Mouse (Mus musculus): ENCODE measurements at regions not wholly inside any gene's neighbourhood (a gene's known extent, or its start where the extent isn't known, plus 50 kb on each side); places are given as distances from the start of the nearest gene placed in this dataset.

DNA sequence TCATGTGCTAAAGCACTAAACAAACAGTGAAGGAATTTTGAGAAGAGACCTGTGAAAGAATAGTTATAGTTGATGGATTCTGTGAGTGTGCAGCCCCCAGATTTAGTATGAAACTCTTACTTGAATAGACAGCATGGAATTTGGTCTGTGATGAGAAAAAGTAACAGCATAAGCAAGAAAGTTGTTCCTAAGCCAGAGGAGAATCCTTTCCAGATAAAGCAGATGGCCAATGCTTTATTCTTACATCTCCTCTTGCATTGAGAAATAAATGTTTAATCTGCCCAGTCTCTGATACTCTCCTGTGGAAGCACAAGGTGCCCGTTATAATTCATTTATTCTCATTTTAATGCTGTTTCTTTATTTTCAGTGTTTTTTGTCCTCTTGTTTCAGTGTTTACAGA, 263.5 kb downstream of the Tecrl start:
- no peak for DNase-seq

DNA sequence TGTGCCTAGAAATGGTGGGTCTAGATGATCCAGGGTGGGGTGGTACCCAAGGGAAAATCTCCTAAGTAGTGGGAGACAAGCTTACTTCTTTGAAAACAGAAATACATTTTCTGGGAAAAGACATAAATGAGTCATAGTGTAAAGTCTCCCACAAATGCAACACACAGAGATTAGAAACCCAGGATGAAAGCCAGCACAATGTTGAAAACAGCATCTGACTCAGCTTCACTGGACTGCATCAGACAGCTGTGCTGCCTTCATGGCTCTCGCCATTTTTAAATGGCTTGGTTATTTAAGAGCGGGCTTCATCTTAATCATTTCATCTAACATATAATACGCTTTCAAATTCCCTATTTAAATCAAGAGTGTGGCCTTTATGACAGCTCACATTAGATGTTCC, 300.2 kb downstream of the Tecrl start:
- no peak for DNase-seq

DNA sequence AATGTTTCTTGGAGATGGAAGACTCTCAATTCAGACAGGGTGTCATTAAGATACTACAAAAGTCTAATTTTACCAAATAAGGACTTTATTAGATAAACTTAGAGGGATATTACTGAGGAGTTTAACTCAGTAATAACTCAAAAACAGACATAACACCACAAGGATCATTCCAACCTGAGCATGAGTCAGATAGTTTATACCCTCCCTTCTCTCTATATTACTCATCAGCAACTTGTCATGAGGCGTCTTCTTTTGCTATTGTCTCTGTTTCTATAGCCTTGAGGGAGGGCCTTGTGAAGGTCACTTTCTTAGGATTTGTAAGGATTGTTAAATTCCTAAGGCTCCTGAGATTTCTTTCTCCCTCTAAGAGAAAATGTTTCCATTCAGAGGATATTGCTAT, 307.8 kb downstream of the Tecrl start:
- DNase-seq = no peak

DNA sequence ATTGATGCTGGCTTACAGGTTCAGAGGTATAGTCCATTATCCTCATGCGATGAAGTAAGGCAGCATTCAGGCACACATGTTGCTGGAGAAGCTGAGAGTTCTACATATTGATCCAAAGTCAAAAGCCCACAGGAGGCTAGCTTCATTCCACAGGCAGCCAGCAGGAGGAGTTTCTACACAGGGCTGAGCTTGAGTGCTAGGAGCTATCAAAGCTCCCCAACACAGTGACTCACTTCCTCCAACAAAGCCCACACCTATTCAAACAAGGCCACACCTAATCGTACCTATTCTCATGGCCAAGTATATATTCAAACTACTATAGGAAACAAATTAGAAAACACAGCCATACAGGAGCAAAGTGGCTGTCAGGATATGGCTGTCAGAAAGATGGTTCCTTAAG, 325.3 kb downstream of the Tecrl start:
- no peak for DNase-seq

DNA sequence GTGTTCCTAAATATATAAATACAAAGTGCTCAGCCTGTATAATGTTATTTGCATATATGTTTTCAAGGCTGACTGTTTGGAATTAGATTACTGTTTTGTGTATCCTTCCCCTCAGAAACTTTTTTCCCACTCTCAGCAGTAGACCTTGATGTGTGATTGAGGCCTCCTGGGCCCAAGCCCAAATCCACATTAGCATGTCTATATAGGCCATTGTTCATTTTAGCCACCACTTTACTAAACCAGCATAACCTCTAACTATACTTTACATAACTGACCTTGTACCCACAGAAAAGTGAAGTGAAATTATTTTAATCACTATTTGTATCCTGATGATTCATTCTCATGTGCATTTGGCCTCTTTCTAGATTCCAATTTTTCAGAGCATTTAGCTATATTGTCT, 349.0 kb downstream of the Tecrl start:
- DNase-seq = no peak

DNA sequence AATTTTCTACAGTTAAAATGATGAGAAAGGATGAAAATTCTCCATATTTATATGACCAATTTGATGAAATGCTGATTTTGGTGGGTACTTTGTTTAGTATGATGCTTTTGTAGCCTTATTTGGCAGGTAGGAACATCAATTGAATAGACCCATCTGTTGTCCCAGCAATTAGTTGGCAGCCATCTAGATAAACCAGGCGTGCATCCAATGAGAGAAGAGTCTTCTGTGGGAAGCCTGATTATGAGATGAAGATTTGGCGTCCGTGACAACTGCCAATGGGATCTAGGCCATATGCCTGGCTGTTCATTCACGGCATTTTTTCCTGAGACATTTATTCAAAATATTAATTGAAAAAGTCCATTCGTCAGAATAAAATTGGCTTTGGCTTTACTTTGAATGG, 365.9 kb downstream of the Tecrl start:
- peak; percentile 98 for DNase-seq

DNA sequence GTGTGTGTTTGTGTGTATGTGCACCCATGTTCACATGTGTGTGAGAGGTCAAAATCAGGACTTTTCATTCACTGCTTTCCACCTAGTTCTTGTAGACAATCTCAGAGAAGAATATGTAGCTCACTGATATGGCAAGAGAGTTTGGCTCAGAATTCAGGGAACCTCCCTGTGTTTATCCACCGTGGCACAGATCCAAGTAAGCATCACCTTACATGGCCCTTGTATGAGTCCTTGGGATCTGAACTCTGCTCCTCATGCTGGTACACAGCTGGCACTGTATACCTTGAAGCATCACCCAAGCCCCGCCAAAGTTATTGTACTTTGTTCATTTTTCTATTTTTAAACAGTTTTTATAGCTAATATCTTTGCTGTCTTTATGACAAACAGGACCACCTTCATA, 385.7 kb downstream of the Tecrl start:
- DNase-seq = peak; percentile 65 to 75

DNA sequence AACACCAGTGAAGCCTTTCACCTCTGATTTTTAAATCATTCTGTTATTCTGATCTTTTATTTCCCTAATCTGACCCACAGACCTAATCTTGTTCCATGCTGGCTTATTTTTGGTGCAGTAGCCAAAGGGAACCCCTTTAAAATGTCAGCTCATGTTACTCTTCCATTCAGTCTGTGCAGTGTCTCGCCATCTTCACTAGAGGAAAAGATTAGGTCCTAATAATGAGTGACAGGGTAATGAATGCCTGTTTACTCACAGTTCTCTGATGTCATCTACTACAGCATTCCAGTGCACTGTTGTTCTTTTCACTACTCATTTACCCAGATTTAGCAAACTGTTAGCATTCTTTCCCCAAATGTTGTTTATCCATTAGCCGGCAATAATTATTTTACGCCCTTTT, 388.2 kb downstream of the Tecrl start:
- peak; percentile 30 to 33 for DNase-seq

DNA sequence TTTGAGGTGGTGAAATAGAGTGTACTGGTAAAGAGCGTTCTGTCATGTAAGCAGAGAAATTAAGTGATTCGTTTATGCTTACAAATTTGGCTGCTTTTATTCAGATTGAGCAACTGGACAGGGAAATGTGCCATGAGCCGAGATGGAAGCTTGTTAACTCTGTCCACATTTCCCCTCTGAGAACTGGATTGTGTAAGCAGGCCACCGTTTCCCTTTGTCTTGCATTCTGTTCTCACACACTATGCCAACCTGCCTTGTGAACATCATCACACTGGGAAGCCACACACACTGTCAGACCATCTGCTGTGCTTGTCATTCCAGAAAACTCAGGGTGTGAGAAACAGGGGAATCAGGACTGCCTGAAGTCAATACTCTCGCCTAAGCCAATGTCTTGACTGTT, 388.8 kb downstream of the Tecrl start:
- DNase-seq = peak; percentile 86 to 91

DNA sequence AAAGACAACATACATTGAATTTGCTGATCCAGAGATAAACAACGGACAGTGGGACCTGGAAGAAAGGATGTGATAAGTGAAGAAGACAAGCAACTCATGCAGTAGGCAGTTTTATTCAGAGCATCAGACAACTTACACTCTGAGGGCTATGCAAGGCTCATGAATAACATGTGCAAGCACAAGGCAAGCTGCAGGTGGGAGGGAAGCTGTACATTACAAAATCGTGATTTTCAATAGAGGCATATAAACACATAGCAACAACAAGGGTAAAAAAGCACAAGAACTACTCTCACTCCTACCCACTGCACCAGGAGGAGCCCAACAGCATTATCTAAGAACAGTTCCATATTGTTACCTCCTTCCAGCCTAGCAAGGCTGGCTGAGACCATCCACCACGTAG, 390.5 kb downstream of the Tecrl start:
- DNase-seq = no peak

DNA sequence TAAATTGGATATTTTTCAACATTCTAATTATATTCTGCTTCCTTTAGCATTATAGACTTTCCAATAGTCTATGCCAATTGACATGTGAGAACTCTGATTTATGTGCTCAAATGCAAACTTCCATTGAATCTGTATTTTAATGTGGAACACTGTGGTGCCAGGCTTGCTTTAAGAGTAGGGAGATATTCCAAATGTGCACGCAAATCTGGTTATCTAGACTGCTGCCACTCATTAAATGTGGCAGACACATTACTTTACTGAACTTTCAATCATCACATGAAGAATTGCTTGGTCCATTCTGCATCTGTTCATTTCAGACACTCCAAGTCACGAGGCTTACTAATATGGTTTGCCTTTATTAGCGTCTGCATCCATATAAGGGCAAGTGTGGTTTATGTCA, 399.0 kb downstream of the Tecrl start:
- DNase-seq = no peak

DNA sequence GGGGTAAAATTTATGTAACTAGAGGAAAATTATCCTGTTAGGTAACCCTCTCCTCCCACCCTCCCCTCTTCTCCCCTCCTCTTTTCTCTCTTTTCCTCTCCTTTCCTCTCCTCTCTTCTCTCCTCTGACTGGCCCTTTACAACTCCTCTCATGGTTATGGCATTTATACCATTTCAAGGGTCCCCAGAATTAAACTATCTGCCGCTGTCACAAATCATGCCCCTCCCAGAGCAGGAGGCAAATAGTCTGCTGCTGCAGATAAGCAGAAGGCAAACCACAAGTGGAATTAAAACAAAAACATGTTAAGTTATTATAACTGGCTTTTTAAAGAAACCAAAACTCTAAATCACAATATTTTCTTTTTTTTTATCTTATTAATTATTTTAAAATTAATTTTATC, 407.9 kb downstream of the Tecrl start:
- no peak for DNase-seq

DNA sequence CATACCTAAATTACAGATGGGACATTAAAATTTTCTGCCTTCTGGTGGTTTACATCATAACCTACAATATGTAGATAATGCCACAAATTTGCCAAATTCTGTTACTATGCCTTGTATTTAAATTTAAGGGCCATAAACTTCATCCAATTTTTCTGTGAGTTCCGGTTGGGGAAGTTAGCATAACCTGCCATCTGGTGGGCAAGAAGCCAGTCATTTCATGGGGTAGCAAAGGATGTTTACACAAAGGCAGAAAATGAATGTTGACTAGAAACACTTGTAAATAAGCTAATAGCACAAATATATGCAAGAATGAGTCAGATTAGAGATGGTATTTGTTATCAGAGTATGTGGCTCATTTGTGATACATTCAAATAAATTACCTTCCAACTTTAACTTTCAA, 415.2 kb downstream of the Tecrl start:
- peak; percentile 76 to 82 for DNase-seq

DNA sequence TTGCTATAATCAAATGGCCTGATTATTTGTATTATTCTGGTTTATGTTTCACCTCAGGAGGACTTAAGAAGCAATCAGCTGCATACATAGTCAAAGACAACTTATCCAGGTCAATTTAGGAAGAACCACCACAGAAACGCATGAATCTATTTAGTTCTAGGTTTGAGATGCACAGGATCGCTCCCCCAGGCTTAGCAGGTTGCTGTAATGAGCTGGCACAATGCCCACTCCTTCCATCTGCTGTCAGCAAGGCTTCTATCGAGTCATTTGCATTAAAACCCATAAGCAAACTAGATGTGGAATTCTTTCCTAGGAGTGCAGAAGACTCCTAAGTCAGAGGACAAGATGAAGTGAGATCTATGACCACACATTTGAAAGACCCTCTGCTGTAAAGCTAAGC, 455.6 kb downstream of the Tecrl start:
- peak; percentile 97 for DNase-seq

DNA sequence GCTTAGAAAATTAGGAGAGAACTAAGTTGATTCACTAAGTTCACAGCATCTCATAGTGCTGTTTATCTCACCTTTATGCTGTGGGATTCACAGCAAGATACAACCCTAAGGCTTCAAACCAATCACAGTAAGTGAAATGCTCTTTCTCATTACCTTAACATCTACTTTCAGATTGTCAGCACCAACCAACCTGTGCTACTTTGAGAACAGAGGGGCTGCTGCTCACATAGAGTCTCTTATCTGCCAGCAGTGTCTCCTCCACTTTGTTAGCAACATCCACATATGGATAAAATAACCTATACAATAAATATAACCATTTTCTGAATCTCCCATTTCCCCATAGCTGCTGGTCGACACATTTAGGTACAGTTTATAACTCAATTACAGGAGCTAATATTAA, 456.1 kb downstream of the Tecrl start:
- peak; percentile 16 to 34 for DNase-seq

DNA sequence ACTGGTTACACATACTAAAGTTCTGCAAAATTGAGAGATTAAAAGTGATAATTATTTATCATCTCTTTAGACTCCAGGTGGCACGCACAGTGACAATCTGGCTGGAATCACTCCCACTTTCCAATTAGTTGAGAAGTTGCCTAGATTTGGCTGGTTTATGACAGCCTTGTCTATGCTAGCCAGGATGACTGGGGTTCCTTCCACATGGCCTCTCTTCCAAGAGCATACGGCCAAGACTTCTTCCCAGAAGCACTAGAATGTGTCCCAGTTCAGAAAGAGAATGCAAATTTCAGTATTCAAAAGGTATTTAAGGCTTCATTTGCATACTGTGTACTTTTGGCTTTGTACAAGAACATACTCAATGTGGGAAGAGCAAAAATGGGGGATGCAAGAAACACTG, 456.6 kb downstream of the Tecrl start:
- peak; percentile 89 to 93 for DNase-seq

DNA sequence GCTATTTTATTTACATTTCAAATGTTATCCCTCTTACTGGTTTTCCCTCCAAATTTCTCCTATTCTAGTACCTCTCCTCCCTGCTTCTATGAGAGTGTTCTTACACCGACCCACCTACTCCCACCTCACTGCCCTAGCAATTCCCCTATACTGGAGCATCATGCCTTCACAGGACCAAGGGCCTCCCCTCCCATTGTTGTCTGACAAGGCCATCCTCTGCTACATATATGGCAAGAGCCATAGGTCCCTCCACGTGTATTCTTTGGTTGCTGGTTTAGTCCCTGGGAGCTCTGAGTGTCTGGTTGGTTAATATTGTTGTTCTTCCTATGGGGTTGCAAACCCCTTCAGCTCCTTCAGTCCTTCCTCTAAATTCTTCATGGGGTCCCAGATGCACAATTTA, 485.7 kb downstream of the Tecrl start:
- no peak for DNase-seq

DNA sequence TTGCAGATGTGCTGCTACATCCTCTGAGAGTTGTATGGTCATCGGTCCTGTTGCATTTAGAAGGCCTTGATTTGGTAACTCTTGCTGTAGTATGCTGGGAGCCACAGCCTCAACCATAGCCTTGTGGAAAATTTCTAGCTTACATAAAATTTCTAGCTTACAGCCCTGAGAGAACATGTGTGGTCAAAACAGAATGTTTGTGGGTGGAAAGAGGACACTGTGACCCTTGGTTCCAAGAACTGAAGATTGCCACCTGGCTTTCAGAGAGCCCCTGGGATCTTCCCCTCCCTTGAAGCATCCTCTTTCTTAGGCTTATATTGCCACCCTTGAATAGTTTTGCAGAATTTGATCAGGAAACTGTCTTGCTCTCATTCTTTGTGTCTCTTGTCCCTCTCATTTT, 490.6 kb downstream of the Tecrl start:
- DNase-seq = no peak

DNA sequence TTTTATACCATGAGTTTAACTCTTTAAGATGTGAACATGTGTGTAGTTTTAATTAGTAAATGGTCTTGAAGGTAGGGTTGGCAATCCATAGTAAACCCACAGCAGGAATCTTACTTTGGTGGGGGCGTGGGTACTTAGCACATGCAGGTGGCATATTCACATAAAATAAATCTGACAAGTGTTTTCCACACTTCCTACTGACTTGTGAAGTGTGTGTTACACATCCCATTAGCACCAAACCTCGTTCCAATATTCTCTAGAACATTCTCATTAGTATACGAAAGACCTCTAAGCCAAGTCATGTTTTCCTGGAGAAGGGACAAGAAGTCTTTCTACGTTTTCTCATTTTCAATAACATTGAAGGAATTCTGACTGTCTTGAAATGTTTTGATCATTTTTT, 529.7 kb downstream of the Tecrl start:
- no peak for DNase-seq

DNA sequence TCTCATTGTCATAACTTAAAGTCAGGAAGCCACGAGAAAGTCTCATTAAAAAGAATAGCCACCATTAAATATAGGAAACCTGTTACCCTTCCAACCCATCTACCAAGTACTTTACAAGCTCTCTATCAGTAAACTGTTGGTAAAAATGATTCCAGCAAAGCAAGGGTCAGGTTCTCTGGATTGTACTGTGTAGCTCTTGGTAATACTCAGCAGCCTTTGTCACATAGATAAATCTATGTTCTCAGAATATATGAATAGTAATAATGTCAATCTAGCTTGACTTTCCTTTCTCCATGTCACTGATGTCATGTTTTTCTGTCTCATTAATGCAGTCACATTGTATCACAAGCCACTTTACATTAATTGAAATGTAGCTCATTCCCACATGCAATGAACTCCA, 561.8 kb downstream of the Tecrl start:
- no peak for DNase-seq
